Mouse (Mus musculus) heart, embryonic 12.5 days (tissue): ENCODE measurements around the gene Ano2. TPM values are rescaled to one million over a fixed set of nuclear protein-coding genes. Genes with fewer than 3 reads are reported as not detected.

Experiments used
- ATAC-seq: fragments of 200-750 bp; cut with Nextera tagmentation; 2 replicates; pipeline ENCODE4 v1.8.0; 2017; ENCODE audit warnings: moderate TSS enrichment, moderate library complexity; ENCODE audit not compliant: insufficient number of reproducible peaks, low FRiP score
- H3K27ac ChIP-seq: fragments of 300-500 bp; sonication (generic); 2 replicates; pipeline ENCODE4 v1.5.1; 2016; ENCODE audit warnings: mild to moderate bottlenecking, moderate library complexity; ENCODE audit not compliant: poor library complexity, severe bottlenecking
- H3K27me3 ChIP-seq: fragments of 300-500 bp; sonication (generic); replicated peaks from 2 replicates; pipeline ENCODE4 v1.6.1; 2016; ENCODE audit warnings: mild to moderate bottlenecking, moderate library complexity
- H3K36me3 ChIP-seq: fragments of 300-500 bp; sonication (generic); 2 replicates; pipeline ENCODE4 v1.6.1; 2016; ENCODE audit warnings: mild to moderate bottlenecking, moderate library complexity
- H3K4me1 ChIP-seq: fragments of 300-500 bp; sonication (generic); replicated peaks from 2 replicates; pipeline ENCODE4 v1.6.1; 2016; ENCODE audit warnings: mild to moderate bottlenecking
- H3K4me2 ChIP-seq: fragments of 300-500 bp; sonication (generic); 2 replicates; pipeline ENCODE4 v1.6.1; 2016; ENCODE audit warnings: mild to moderate bottlenecking, moderate library complexity
- H3K4me3 ChIP-seq: fragments of 300-500 bp; sonication (generic); 2 replicates; pipeline ENCODE4 v1.5.1; 2016; ENCODE audit warnings: mild to moderate bottlenecking
- H3K9ac ChIP-seq: fragments of 300-500 bp; sonication (generic); 2 replicates; pipeline ENCODE4 v1.6.1; 2016; ENCODE audit warnings: mild to moderate bottlenecking, moderate library complexity
- H3K9me3 ChIP-seq: fragments of 300-500 bp; sonication (generic); replicated peaks from 2 replicates; pipeline ENCODE4 v1.6.1; 2016; ENCODE audit warnings: mild to moderate bottlenecking, moderate library complexity
- WGBS: fragments of 180-500 bp; shearing (Covaris S2); methylation state at CpG from one replicate; pipeline ENCODE4 v1.1.7; 2016; 5-methylcytosine and 5-hydroxymethylcytosine counted together
- polyA plus RNA-seq: library from polyadenylated mRNA; unstranded; fragments of >200 nt; fragmentation: Nextera tagmentation; extraction: Ambion mirVana; gene quantifications from 2 replicates; pipeline ENCODE4 v1.2.1, GENCODE M21; 2016

Gene Ano2
- polyA plus RNA-seq, 1 experiment from 2014 or later: 0.45 TPM

DNA sequence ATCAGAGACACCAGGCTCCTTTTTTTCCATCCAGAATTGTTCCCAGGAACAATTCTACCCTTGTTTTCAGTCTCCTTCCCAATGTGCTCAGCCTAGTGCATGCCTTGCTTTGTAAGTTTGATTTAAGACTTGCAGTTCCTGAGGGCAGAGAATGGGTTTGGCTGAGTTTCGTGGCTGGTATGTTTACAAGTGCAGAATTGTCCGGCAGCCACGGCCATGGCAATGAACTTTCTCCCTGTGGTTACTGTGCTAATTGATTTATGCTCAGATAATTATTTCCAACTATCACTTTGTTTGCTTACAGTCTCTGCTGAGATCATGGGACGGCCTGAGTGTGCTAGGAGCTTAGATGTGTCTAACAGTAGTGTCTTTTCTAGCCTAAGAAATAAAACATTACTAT lies 147.9 kb downstream of the Ano2 start:
- Histone ChIP-seq H3K4me3 (no peak overlapping the region), H3K4me1 (no peaks in the 10 kb centered on the region), H3K9me3 (no peaks in the 10 kb centered on the region; the same call in 1 of the 2 replicates), H3K27ac (no peak overlapping the region), H3K9ac (no peak overlapping the region), H3K4me2 (no peak overlapping the region), H3K36me3 (no peaks in the 10 kb centered on the region), H3K27me3 (no peaks in the 10 kb centered on the region)
- WGBS: 81% methylated on average over 4 of the region's 4 CpGs
- ATAC-seq: no peak

DNA sequence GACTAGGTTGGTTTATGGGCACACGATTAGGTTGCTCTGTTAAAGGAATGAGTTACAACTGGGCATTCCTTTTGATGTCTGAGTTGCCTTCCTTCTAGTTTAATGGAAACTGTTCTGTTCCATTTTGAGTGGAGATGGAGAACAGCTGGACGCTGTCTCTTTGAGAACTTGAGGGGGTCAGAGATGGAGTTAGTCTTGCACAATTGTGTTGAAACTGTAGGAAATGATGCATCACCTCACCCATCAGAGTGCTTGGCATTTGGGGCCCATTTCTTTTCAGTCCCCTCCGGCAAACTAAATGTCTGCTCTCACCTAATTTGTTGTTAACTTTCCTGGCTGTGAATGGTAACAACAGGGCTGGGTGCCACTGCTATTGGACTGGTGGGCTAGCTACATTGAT lies 151.1 kb downstream of the Ano2 start:
- H3K36me3 ChIP-seq: no peaks in the 10 kb centered on the region
- H3K4me1 ChIP-seq: no peaks in the 10 kb centered on the region
- no peaks in the 10 kb centered on the region; the same call in 1 of the 2 replicates for H3K9me3 ChIP-seq
- ATAC-seq: no peak
- H3K9ac ChIP-seq: no peak overlapping the region
- no peak overlapping the region for H3K4me3 ChIP-seq
- H3K4me2 ChIP-seq: no peak overlapping the region
- H3K27ac ChIP-seq: no peak overlapping the region
- H3K27me3 ChIP-seq: no peaks in the 10 kb centered on the region
- WGBS: 78% methylated on average over 3 of the region's 3 CpGs

DNA sequence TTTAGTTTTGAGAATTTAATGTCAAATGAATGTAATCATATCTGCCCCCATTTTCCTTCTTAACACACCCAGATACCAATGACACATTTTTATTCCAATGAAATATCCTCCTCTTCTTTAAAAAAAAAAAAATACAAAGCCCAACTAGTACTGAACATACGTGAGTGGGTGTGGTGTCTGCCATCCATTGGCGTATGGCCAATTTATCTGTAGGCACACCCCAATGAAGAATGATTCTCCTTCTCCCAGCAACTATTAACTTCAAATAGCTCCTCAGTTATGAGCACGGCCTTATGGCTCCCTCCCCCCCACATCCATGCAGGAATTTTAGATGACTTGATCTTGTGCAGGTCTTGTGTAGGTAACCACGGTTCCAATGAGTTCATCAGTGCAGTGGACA lies 161.0 kb downstream of the Ano2 start:
- H3K27me3 ChIP-seq: no peaks in the 10 kb centered on the region
- H3K9ac ChIP-seq: no peak overlapping the region
- 80% methylated on average over 4 of the region's 4 CpGs for WGBS
- no peak overlapping the region for H3K27ac ChIP-seq
- ATAC-seq: no peak
- no peaks in the 10 kb centered on the region for H3K9me3 ChIP-seq
- H3K4me1 ChIP-seq: no peaks in the 10 kb centered on the region
- no peak overlapping the region for H3K4me3 ChIP-seq
- H3K36me3 ChIP-seq: no peaks in the 10 kb centered on the region
- H3K4me2 ChIP-seq: no peak overlapping the region

DNA sequence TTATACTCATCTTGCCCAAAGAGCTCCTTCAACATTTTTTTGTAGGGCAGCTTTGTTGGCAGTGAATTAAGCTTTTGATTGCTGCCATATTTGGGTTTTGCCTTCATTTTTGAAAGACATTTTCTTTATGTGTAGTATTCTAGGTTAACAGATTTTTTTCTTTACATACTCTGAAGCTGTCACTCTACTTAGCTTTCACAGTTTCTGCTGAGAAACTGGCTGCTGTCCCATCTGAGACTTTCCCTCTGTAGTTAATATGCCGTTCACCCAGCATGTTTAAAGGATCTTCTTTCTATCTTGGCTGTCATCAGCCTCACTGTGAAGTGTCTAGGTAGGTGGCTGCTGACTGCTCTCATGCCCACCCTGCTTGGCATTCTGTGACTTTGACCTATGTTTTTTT lies 168.1 kb downstream of the Ano2 start:
- WGBS: 36% methylated on average over 1 of the region's 1 CpGs
- Histone ChIP-seq H3K27me3 (no peaks in the 10 kb centered on the region), H3K4me3 (no peak overlapping the region), H3K9me3 (no peaks in the 10 kb centered on the region), H3K27ac (no peak overlapping the region), H3K4me2 (no peak overlapping the region), H3K4me1 (no peaks in the 10 kb centered on the region), H3K36me3 (no peaks in the 10 kb centered on the region), H3K9ac (no peak overlapping the region)
- no peak for ATAC-seq

DNA sequence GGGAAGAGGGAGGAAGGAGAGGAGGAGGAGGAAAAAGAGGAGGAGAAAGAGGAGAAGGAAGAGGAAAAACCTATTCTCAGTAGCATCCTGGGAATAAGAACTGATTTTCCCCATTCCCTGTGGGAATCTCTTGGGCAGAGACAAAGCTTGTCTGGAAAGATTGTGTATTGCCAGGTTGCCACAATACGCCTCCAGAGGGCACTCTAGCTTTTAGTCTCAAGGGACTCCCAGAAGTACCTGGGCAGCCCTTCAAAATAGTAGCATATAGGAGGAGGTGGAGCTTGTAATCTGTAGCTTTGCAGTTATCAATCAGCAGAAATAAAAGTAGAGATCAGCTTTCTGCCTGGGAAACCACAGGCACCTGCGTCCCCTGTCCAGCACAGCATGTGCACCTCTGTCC lies 178.3 kb downstream of the Ano2 start:
- 31% methylated on average over 2 of the region's 2 CpGs for WGBS
- Histone ChIP-seq H3K27me3 (peaks cover 5% of the 10 kb centered on the region; the same call in 1 of the 2 replicates), H3K4me2 (no peak overlapping the region), H3K9ac (no peak overlapping the region), H3K36me3 (no peaks in the 10 kb centered on the region), H3K27ac (no peak overlapping the region), H3K4me3 (no peak overlapping the region), H3K4me1 (no peaks in the 10 kb centered on the region), H3K9me3 (no peaks in the 10 kb centered on the region)
- no peak for ATAC-seq

DNA sequence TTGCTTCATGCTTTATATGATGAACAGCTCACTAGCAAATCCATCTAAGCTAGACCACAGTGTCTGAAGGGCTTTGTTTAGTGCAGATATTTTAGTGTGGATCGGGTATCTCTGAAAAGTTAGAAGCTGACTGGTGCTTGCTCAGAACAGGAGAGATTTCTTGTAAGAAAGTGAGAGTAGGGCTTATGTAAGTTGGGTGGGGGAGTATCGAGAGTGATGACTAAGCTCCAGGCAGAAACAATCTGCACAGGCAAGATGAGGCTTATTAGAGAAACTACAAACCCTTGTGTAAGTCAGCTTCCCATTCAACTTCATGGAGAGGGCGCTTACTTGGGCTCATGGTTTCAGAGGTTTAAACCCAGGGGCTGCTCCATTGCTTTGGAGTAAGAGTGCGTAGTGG lies 181.3 kb downstream of the Ano2 start:
- no peak overlapping the region for H3K4me2 ChIP-seq
- no peak overlapping the region for H3K9ac ChIP-seq
- H3K4me3 ChIP-seq: no peak overlapping the region
- H3K4me1 ChIP-seq: no peaks in the 10 kb centered on the region
- no peaks in the 10 kb centered on the region for H3K36me3 ChIP-seq
- no peak overlapping the region for H3K27ac ChIP-seq
- WGBS: 75% methylated on average over 4 of the region's 4 CpGs
- H3K27me3 ChIP-seq: peaks cover 5% of the 10 kb centered on the region; the same call in 1 of the 2 replicates
- no peaks in the 10 kb centered on the region for H3K9me3 ChIP-seq
- ATAC-seq: no peak

DNA sequence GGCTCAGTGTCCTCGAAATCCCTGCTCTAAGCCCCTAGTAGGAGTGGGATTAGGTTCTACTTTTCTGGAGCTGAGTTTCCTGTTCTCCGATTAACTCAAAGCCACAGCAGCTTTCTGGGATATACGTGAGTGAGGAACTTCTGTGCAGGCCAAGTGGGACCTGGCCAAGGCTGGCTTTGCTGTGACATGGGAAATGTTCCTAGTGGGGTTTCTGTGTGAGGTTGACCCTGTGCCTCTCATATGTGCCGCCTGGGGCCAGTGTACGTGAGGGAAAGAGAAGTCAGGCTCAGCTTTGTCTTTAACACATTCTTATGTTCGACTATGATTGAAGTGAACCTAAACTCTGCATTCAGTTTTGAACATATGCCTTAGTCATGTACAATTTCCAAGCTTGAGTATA lies 184.5 kb downstream of the Ano2 start:
- Histone ChIP-seq H3K4me3 (no peak overlapping the region), H3K9me3 (no peaks in the 10 kb centered on the region), H3K36me3 (no peaks in the 10 kb centered on the region), H3K9ac (no peak overlapping the region), H3K4me1 (no peaks in the 10 kb centered on the region), H3K4me2 (no peak overlapping the region), H3K27ac (no peak overlapping the region), H3K27me3 (peaks cover 5% of the 10 kb centered on the region; the same call in 1 of the 2 replicates)
- 80% methylated on average over 6 of the region's 6 CpGs for WGBS
- no peak for ATAC-seq

DNA sequence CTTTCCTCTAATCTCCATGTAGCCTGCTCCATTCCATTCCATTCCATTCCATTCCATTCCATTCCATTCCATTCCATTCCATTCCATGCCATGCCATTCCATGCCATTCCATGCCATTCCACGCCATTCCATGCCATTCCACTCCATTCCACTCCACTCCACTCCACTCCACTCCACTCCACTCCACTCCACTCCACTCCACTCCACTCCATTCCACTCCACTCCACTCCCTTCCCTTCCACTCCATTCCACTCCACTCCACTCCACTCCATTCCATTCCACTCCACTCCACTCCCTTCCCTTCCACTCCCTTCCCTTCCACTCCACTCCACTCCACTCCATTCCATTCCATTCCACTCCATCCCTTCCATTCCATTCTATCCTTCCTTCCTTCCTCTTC lies 186.7 kb downstream of the Ano2 start:
- Histone ChIP-seq H3K4me3 (no peak overlapping the region), H3K27ac (no peak overlapping the region), H3K27me3 (no peaks in the 10 kb centered on the region), H3K9me3 (no peaks in the 10 kb centered on the region), H3K4me2 (no peak overlapping the region), H3K9ac (no peak overlapping the region), H3K4me1 (no peaks in the 10 kb centered on the region), H3K36me3 (no peaks in the 10 kb centered on the region)
- no peak for ATAC-seq
- 67% methylated on average over 1 of the region's 1 CpGs for WGBS

DNA sequence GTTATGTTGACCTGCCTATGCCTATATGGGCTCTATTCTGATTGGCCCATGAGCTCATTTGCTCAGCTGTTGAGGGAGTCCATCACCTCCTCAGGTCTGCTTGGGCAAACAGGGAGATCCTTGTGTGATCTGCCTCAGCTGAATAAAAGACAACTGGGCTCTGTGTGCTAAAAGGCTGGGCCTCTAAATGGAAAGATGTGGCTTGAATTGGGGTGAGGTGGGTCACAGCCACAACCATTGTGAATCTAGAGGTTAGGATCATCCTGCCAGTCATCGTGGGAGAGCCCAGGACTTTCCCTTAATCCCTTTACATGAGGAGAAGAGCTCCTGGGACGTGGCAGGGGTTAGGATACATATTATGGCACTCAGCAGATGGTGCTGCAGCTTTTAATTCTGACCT lies 188.5 kb downstream of the Ano2 start:
- H3K27me3 ChIP-seq: no peaks in the 10 kb centered on the region
- H3K27ac ChIP-seq: no peak overlapping the region
- H3K4me3 ChIP-seq: no peak overlapping the region
- ATAC-seq: no peak
- H3K36me3 ChIP-seq: no peaks in the 10 kb centered on the region
- no peak overlapping the region for H3K9ac ChIP-seq
- no peaks in the 10 kb centered on the region for H3K4me1 ChIP-seq
- H3K4me2 ChIP-seq: no peak overlapping the region
- no peaks in the 10 kb centered on the region for H3K9me3 ChIP-seq
- 75% methylated on average over 2 of the region's 2 CpGs for WGBS

DNA sequence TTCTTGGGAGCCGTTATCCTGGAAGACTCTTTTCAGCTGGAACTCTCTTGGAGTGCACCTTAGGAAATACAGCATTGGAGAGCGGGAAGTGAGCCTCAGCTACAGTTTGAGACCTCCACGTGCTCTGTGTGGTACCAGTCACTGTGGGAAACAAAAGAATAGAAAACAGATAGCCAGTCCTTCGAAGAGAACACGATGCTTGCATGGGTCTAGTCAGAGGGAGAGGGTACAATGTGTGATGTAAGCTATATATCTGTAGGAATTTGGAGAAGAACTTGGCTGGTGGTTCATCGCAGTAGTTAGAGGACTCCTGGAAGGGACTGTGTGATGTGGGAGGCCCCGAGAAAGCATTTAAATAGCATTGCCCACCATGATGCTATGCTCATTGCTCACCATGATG lies 189.1 kb downstream of the Ano2 start:
- 85% methylated on average over 7 of the region's 7 CpGs for WGBS
- no peak overlapping the region for H3K27ac ChIP-seq
- no peaks in the 10 kb centered on the region for H3K27me3 ChIP-seq
- H3K4me2 ChIP-seq: no peak overlapping the region
- no peaks in the 10 kb centered on the region for H3K4me1 ChIP-seq
- no peak for ATAC-seq
- no peak overlapping the region for H3K9ac ChIP-seq
- no peaks in the 10 kb centered on the region for H3K36me3 ChIP-seq
- no peaks in the 10 kb centered on the region for H3K9me3 ChIP-seq
- H3K4me3 ChIP-seq: no peak overlapping the region

DNA sequence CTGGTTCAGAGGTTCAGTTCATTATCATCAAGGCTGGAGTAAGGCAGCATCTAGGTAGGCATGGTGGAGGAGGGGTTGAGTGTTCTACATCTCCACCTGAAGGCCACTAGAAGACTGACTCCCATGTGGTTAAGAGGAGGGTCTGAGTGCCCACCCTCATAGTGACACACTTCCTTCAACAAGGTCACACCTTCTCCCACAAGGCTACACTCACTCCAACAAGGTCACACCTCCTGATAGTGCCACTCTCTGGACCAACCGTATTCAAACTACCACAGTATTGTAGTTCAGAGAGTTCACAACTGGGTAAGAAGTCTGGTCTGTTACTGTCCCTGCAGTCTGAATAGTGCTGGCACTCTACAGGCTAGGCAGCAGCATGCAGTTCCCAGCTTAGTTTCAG lies 198.4 kb downstream of the Ano2 start:
- Histone ChIP-seq H3K9me3 (no peaks in the 10 kb centered on the region; the same call in 1 of the 2 replicates), H3K4me2 (no peak overlapping the region), H3K27me3 (no peaks in the 10 kb centered on the region), H3K4me1 (no peaks in the 10 kb centered on the region), H3K36me3 (no peaks in the 10 kb centered on the region), H3K4me3 (no peak overlapping the region), H3K27ac (no peak overlapping the region), H3K9ac (no peak overlapping the region)
- no peak for ATAC-seq
- WGBS: 68% methylated on average over 1 of the region's 1 CpGs

DNA sequence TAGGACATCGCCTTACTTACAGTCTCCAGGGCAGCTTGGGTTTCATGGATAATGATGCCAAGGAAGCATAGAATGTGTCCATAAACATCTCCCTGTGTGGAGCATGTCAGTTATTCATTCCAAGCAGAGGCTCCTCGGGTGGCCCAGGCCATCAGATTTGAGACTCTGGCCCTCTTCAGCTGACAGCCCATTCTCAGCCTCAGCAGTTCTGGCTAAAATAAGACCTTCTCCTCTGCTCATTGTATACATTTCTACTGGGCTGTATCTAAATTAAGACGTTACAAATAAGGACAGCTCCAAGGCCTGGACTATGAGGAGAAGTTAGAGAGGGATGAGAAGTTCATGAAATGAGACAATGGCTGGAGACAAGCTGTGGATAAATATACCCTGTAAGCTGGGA lies 204.1 kb downstream of the Ano2 start:
- Histone ChIP-seq H3K9ac (no peak overlapping the region), H3K36me3 (no peaks in the 10 kb centered on the region), H3K27me3 (no peaks in the 10 kb centered on the region), H3K9me3 (no peaks in the 10 kb centered on the region), H3K4me2 (no peak overlapping the region), H3K27ac (no peak overlapping the region), H3K4me1 (no peaks in the 10 kb centered on the region), H3K4me3 (no peak overlapping the region)
- WGBS: 59% methylated on average over 3 of the region's 3 CpGs
- no peak for ATAC-seq
